Mouse (Mus musculus) cortical plate, adult 2 months (tissue): Measurements from ENCODE around the gene Paox. TPM values are rescaled to one million over a fixed set of nuclear protein-coding genes. Genes with fewer than 3 reads are reported as not detected.
A peak's percentile ranks its signal among the peaks of the same experiment; 100 is the strongest.

Source experiments
- H3K27ac ChIP-seq: fragments of 200-500 bp; 2 replicates; pipeline ENCODE4 v1.5.1; 2012; ENCODE audit warnings: low read length, control low read depth, inconsistent platforms; ENCODE audit not compliant: insufficient read depth
- H3K4me1 ChIP-seq: fragments of 200-500 bp; 2 replicates; pipeline ENCODE4 v1.6.1; 2011; ENCODE audit warnings: low read length; ENCODE audit not compliant: control insufficient read depth, insufficient read depth
- H3K4me3 ChIP-seq: fragments of 200-500 bp; 2 replicates; pipeline ENCODE4 v1.5.1; 2011; ENCODE audit warnings: mild to moderate bottlenecking, low read length, control low read depth; ENCODE audit not compliant: insufficient read depth
- CTCF ChIP-seq: fragments of 200-500 bp; IDR thresholded peaks from 2 replicates; pipeline ENCODE4 v1.5.1; 2011; ENCODE audit warnings: mild to moderate bottlenecking, control low read depth, low read length; ENCODE audit not compliant: insufficient read depth; ENCODE audit errors: extremely low read depth
- POLR2A ChIP-seq: fragments of 200-500 bp; IDR thresholded peaks from 2 replicates; pipeline ENCODE4 v1.6.1; 2011; ENCODE audit warnings: mild to moderate bottlenecking, low read length, control low read depth; ENCODE audit not compliant: insufficient read depth; ENCODE audit errors: extremely low read depth
- polyA plus RNA-seq: library from polyadenylated mRNA; depleted of rRNA; stranded (reverse); fragments of >200 nt; gene quantifications from 2 replicates; pipeline ENCODE4 v1.2.3, GENCODE M21; 2012; rRNA removed

The Paox gene
- polyA plus RNA-seq: 4.8 and 5.1 TPM in 2 replicates

- H3K27ac ChIP-seq: peak within 1 kb of the TSS; percentile 78
- no peaks in the 10 kb centered on the region for H3K4me1 ChIP-seq
- TF ChIP-seq CTCF (no peak), POLR2A (peak; percentile 52; the same call in 1 of the 2 replicates)
- H3K4me3 ChIP-seq: peak within 1 kb of the TSS; percentile 76
Measured at GRCm38 (mm10) chr7:140115583-140116328, at the start of gene Paox. Gene Paox (plus strand): TSS chr7:140115799.

GRCm38 (mm10) chr7:140067397-140067796, 48.2 kb upstream of the Paox start:
- TF ChIP-seq CTCF (no peak), POLR2A (no peak)
- Histone ChIP-seq H3K27ac (no peak overlapping the region), H3K4me3 (no peak overlapping the region), H3K4me1 (no peaks in the 10 kb centered on the region)

- Histone ChIP-seq H3K27ac (no peak overlapping the region), H3K4me1 (no peaks in the 10 kb centered on the region), H3K4me3 (no peak overlapping the region)
- TF ChIP-seq CTCF: no peak
- no peak for TF ChIP-seq POLR2A
Measured at GRCm38 (mm10) chr7:140070042-140070711, 45.4 kb upstream of the Paox start.

- no peak for TF ChIP-seq POLR2A
- TF ChIP-seq CTCF: no peak
- Histone ChIP-seq H3K4me3 (no peak overlapping the region), H3K4me1 (peaks cover 2% of the 10 kb centered on the region; the same call in 1 of the 2 replicates), H3K27ac (no peak overlapping the region)
Measured at GRCm38 (mm10) chr7:140077698-140078097, 37.9 kb upstream of the Paox start.

GRCm38 (mm10) chr7:140078711-140079110, 36.9 kb upstream of the Paox start:
- TF ChIP-seq POLR2A: 0 out of 2 replicates have a peak, but pooled peaks have one; percentile 17
- TF ChIP-seq CTCF: peak; percentile 94
- no peak overlapping the region for H3K4me3 ChIP-seq
- no peak overlapping the region for H3K27ac ChIP-seq
- H3K4me1 ChIP-seq: peaks cover 2% of the 10 kb centered on the region; the same call in 1 of the 2 replicates

- peak overlapping the region; percentile 34 for H3K4me3 ChIP-seq
- TF ChIP-seq CTCF (no peak), POLR2A (peak; percentile 99)
- H3K4me1 ChIP-seq: peaks cover 2% of the 10 kb centered on the region; the same call in 1 of the 2 replicates
- peak overlapping the region; percentile 94 for H3K27ac ChIP-seq
Measured at GRCm38 (mm10) chr7:140080503-140081156, 35.0 kb upstream of the Paox start.

- Histone ChIP-seq H3K4me3 (peak overlapping the region; percentile 34), H3K27ac (peak overlapping the region; percentile 94), H3K4me1 (peaks cover 2% of the 10 kb centered on the region; the same call in 1 of the 2 replicates)
- TF ChIP-seq POLR2A (peak; percentile 24; the same call in 1 of the 2 replicates), CTCF (no peak)
Measured at GRCm38 (mm10) chr7:140081408-140082241, 34.0 kb upstream of the Paox start.

GRCm38 (mm10) chr7:140082242-140082678, 33.3 kb upstream of the Paox start, which contains the start of gene Caly:
Gene Caly (minus strand): TSS chr7:140082548.
- Histone ChIP-seq H3K27ac (peak within 1 kb of the TSS; percentile 94), H3K4me3 (peak within 1 kb of the TSS; percentile 34), H3K4me1 (peaks cover 2% of the 10 kb centered on the region; the same call in 1 of the 2 replicates)
- TF ChIP-seq CTCF: peak; percentile 28; the same call in 1 of the 2 replicates
- peak; percentile 77 for TF ChIP-seq POLR2A

GRCm38 (mm10) chr7:140090601-140091000, 25.0 kb upstream of the Paox start:
- Histone ChIP-seq H3K27ac (no peak overlapping the region), H3K4me3 (no peak overlapping the region), H3K4me1 (no peaks in the 10 kb centered on the region)
- TF ChIP-seq POLR2A (no peak), CTCF (no peak)
